Mouse (Mus musculus) erythroblast, embryonic 14.5 days (primary cell): ENCODE data around the gene Ptdss2.

Experiments
- GATA1 ChIP-seq: IDR thresholded peaks from 2 replicates; pipeline ENCODE4 v1.6.1; 2012; ENCODE audit warnings: low read length, inconsistent platforms, mixed read lengths
- TAL1 ChIP-seq: IDR thresholded peaks from 3 replicates; pipeline ENCODE4 v1.6.1; 2012; ENCODE audit warnings: low read length, inconsistent platforms, mixed read lengths

GRCm38 (mm10) chr7:141164397-141164796 lies 42.2 kb downstream of the Ptdss2 start:
- TF ChIP-seq TAL1 = no peak
- TF ChIP-seq GATA1 = no peak
